Mouse (Mus musculus) lung, postnatal 0 days (tissue): ENCODE measurements around the gene Igfbp6. TPM values are rescaled to one million over a fixed set of nuclear protein-coding genes. Genes with fewer than 3 reads are reported as not detected.
A peak's percentile ranks its signal among the peaks of the same experiment; 100 is the strongest.

Experiments used
- ATAC-seq: fragments of 200-750 bp; cut with Nextera tagmentation; 2 replicates; pipeline ENCODE4 v1.8.0; 2017; ENCODE audit warnings: moderate library complexity
- DNase-seq: peaks from one replicate; pipeline ENCODE4 v3.0.0-alpha.2; 2016; ENCODE audit warnings: low spot score
- H3K27ac ChIP-seq: fragments of 300-500 bp; sonication (generic); 2 replicates; pipeline ENCODE4 v1.5.1; 2014; ENCODE audit warnings: antibody characterized with exemption, mild to moderate bottlenecking, low read length, mixed read lengths
- H3K27me3 ChIP-seq: fragments of 300-500 bp; sonication (generic); replicated peaks from 2 replicates; pipeline ENCODE4 v1.6.1; 2014; ENCODE audit warnings: low read length, mixed read lengths; ENCODE audit not compliant: insufficient read depth
- H3K36me3 ChIP-seq: fragments of 300-500 bp; sonication (generic); 2 replicates; pipeline ENCODE4 v1.6.1; 2014; ENCODE audit warnings: low read length, mixed read lengths; ENCODE audit not compliant: insufficient read depth
- H3K4me1 ChIP-seq: fragments of 300-500 bp; sonication (generic); 2 replicates; pipeline ENCODE4 v1.6.1; 2014; ENCODE audit warnings: antibody characterized with exemption, low read depth, low read length, mixed read lengths; ENCODE audit not compliant: insufficient read depth
- H3K4me2 ChIP-seq: fragments of 300-500 bp; sonication (generic); replicated peaks from 2 replicates; pipeline ENCODE4 v1.6.1; 2014; ENCODE audit warnings: low read depth, mild to moderate bottlenecking, low read length, moderate library complexity, mixed read lengths
- H3K4me3 ChIP-seq: fragments of 300-500 bp; sonication (generic); 2 replicates; pipeline ENCODE4 v1.5.1; 2014; ENCODE audit warnings: low read depth, low read length
- H3K9ac ChIP-seq: fragments of 300-500 bp; sonication (generic); replicated peaks from 2 replicates; pipeline ENCODE4 v1.6.1; 2014; ENCODE audit warnings: low read depth, mild to moderate bottlenecking
- H3K9me3 ChIP-seq: fragments of 300-500 bp; sonication (generic); 2 replicates; pipeline ENCODE4 v1.6.1; 2016; ENCODE audit warnings: low read length, mixed read lengths
- CTCF ChIP-seq: IDR thresholded peaks from 2 replicates; pipeline ENCODE4 v1.5.1; 2016; ENCODE audit warnings: antibody characterized with exemption, mild to moderate bottlenecking
- EP300 ChIP-seq: IDR thresholded peaks from 2 replicates; pipeline ENCODE4 v1.6.1; 2016; ENCODE audit warnings: antibody characterized with exemption, mild to moderate bottlenecking, control low read depth
- WGBS: fragments of 180-500 bp; shearing (Covaris S2); extraction: QIAGEN DNeasy Blood & Tissue Kit; methylation state at CpG from one replicate; pipeline ENCODE4 v1.1.7; 2014; 5-methylcytosine and 5-hydroxymethylcytosine counted together
- polyA plus RNA-seq: library from polyadenylated mRNA; unstranded; fragments of >200 nt; fragmentation: Nextera tagmentation; extraction: Ambion mirVana; gene quantifications from 2 replicates; pipeline ENCODE4 v1.2.1, GENCODE M21; 2015

Igfbp6 gene
- polyA plus RNA-seq, 1 experiment from 2014 or later, result 123 TPM

GRCm38 (mm10) chr15:102178279-102178678 lies 34.1 kb downstream of the Igfbp6 start:
- ATAC-seq, result peak; percentile 47
- Histone ChIP-seq H3K4me2 (no peak overlapping the region), H3K9me3 (no peaks in the 10 kb centered on the region), H3K4me1 (no peaks in the 10 kb centered on the region), H3K9ac (no peak overlapping the region), H3K36me3 (no peaks in the 10 kb centered on the region), H3K27me3 (no peaks in the 10 kb centered on the region), H3K27ac (no peak overlapping the region), H3K4me3 (no peak overlapping the region)
- no peak for TF ChIP-seq EP300
- TF ChIP-seq CTCF, result peak; percentile 96
- WGBS, result 18% methylated on average over 6 of the region's 6 CpGs
- DNase-seq, result peak; percentile 60

GRCm38 (mm10) chr15:102179106-102179505 lies 34.9 kb downstream of the Igfbp6 start:
- H3K4me3 ChIP-seq, result no peak overlapping the region
- H3K36me3 ChIP-seq, result no peaks in the 10 kb centered on the region
- H3K27me3 ChIP-seq, result no peaks in the 10 kb centered on the region
- no peaks in the 10 kb centered on the region for H3K4me1 ChIP-seq
- no peaks in the 10 kb centered on the region for H3K9me3 ChIP-seq
- TF ChIP-seq CTCF (no peak), EP300 (no peak)
- 83% methylated on average over 9 of the region's 9 CpGs for WGBS
- no peak for ATAC-seq
- H3K27ac ChIP-seq, result no peak overlapping the region
- no peak overlapping the region for H3K4me2 ChIP-seq
- H3K9ac ChIP-seq, result no peak overlapping the region
- no peak for DNase-seq

DNA sequence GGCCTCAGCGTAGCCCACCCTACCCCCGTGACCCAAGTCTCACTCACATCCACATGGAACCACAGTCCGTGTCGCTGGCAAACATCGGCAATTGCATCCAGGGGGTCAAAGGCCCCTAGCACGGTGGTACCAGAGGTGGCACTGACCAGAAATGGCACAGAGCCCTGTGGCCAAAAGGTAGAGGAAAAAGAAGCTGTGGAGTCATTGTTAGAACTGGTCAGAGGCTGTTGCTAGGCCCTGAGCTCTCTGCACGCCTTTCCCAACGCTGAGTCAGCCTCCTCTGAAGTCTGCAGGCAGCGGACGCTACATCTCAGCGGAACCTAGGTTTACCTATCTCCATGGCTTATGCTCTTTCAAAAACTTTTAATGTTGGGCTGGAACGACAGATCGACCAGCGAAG lies 35.8 kb downstream of the Igfbp6 start:
- no peak overlapping the region for H3K9ac ChIP-seq
- H3K36me3 ChIP-seq, result no peaks in the 10 kb centered on the region; the same call in 1 of the 2 replicates
- H3K4me2 ChIP-seq, result no peak overlapping the region
- no peaks in the 10 kb centered on the region for H3K27me3 ChIP-seq
- 86% methylated on average over 14 of the region's 14 CpGs for WGBS
- no peak overlapping the region for H3K4me3 ChIP-seq
- no peak overlapping the region for H3K27ac ChIP-seq
- H3K4me1 ChIP-seq, result no peaks in the 10 kb centered on the region
- ATAC-seq (no peak), DNase-seq (no peak)
- no peaks in the 10 kb centered on the region for H3K9me3 ChIP-seq
- TF ChIP-seq EP300 (no peak), CTCF (no peak)

DNA sequence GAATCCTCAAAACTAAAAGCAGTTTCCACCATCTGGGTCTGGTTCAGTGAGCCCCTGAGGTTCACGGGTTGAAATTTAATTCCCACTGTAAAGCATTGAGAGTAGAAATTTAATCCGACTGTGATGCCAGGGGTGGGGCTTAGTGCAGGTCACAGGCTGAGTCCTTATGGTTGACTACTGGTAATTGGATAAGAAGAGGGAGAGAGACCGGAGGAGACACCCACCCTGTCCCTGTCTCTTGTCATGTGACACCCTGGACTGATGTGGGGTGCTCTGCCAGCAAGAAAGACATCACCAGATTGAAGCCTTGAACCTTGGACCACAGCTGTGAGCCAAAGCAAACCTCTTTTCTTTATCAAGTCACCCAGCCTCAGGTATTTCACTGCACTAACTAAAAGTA lies 38.9 kb downstream of the Igfbp6 start:
- no peaks in the 10 kb centered on the region for H3K27me3 ChIP-seq
- 76% methylated on average over 3 of the region's 3 CpGs for WGBS
- no peak overlapping the region for H3K4me2 ChIP-seq
- H3K27ac ChIP-seq, result no peak overlapping the region
- TF ChIP-seq EP300, result no peak
- TF ChIP-seq CTCF, result no peak
- no peak for ATAC-seq
- no peak for DNase-seq
- H3K4me1 ChIP-seq, result no peaks in the 10 kb centered on the region
- H3K9me3 ChIP-seq, result no peaks in the 10 kb centered on the region
- H3K4me3 ChIP-seq, result no peak overlapping the region
- no peak overlapping the region for H3K9ac ChIP-seq
- H3K36me3 ChIP-seq, result no peaks in the 10 kb centered on the region; the same call in 1 of the 2 replicates

DNA sequence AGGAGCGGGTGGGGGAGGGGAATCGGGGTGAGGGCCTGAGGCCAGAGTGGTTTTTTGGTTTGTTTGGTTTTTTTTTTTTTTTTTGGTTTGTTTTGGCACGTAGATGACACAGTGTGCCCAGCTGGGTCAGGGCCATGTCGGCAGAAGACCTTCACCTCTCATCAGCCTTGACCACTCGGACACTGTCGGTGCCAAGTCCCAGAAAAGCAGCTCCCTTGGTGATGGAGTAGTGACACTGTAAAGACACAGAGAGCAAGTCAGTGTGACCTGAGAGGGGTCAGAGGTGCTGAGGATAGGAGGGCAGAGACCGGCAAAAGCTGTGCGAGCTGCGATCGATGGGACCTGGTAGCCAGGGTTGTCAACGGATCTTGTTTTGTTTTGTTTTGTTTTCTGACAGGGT lies 42.1 kb downstream of the Igfbp6 start:
- Histone ChIP-seq H3K4me1 (no peaks in the 10 kb centered on the region), H3K36me3 (no peaks in the 10 kb centered on the region; the same call in 1 of the 2 replicates), H3K9ac (no peak overlapping the region), H3K27ac (no peak overlapping the region), H3K4me3 (no peak overlapping the region), H3K9me3 (no peaks in the 10 kb centered on the region), H3K4me2 (no peak overlapping the region), H3K27me3 (no peaks in the 10 kb centered on the region)
- WGBS, result 75% methylated on average over 11 of the region's 11 CpGs
- ATAC-seq (no peak), DNase-seq (no peak)
- no peak for TF ChIP-seq CTCF
- no peak for TF ChIP-seq EP300

DNA sequence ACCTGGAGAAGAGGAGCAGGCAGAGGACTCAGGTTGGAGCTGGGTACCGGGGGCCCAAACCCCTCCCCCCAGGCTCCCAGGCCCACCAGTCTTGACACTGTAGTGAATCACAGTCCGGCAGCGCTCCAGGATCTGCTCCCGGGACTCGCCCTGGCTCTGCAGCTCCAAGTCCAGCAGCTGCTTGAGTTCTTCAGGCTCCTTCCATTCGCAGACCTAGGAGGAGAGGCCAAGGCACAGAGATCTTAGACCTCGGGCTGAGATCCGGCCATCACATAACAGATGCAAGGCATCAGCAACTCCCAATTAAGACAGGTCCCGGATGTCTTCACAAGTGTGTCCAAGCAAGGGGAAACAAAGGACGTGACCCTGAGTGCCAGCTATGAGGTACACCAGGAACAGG lies 43.9 kb downstream of the Igfbp6 start:
- DNase-seq, result peak; percentile 83
- Histone ChIP-seq H3K9me3 (no peaks in the 10 kb centered on the region), H3K27ac (peak overlapping the region; percentile 62), H3K4me3 (no peak overlapping the region), H3K27me3 (no peaks in the 10 kb centered on the region), H3K36me3 (no peaks in the 10 kb centered on the region; the same call in 1 of the 2 replicates), H3K4me1 (no peaks in the 10 kb centered on the region), H3K4me2 (no peak overlapping the region), H3K9ac (no peak overlapping the region)
- peak; percentile 89 for ATAC-seq
- WGBS, result 71% methylated on average over 10 of the region's 10 CpGs
- no peak for TF ChIP-seq CTCF
- peak; percentile 41; the same call in 1 of the 2 replicates for TF ChIP-seq EP300

DNA sequence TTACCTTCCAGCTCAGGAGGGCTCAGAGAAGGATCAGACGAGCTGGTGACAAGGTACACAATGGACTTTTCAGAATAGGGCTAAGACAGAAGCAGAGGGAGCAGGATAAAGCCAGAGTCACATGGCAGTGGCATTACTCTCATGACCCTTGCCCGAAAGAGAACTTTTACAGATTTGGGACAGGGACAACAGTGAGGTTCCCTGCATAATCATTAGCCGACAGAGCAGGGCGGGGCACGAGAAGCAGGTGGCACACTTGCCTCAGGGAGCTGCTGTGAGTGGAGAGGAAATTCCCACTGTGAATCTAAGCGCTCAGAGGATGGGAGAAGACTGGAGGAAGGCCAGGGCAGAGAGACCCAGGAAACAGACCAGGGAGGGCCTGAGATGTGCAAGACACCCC lies 44.7 kb downstream of the Igfbp6 start:
- Histone ChIP-seq H3K4me1 (no peaks in the 10 kb centered on the region), H3K9me3 (no peaks in the 10 kb centered on the region), H3K4me2 (no peak overlapping the region), H3K36me3 (no peaks in the 10 kb centered on the region; the same call in 1 of the 2 replicates), H3K27me3 (no peaks in the 10 kb centered on the region), H3K9ac (no peak overlapping the region), H3K4me3 (no peak overlapping the region), H3K27ac (peak overlapping the region; percentile 26; the same call in 1 of the 2 replicates)
- TF ChIP-seq CTCF (no peak), EP300 (no peak)
- DNase-seq (no peak), ATAC-seq (no peak)
- 49% methylated on average over 6 of the region's 6 CpGs for WGBS
